Mouse (Mus musculus) hindbrain, embryonic 15.5 days (tissue): ENCODE data around the gene Gpsm1. TPM values are rescaled to one million over a fixed set of nuclear protein-coding genes. Genes with fewer than 3 reads are reported as not detected.

Experiments used
- ATAC-seq: fragments of 200-750 bp; cut with Nextera tagmentation; 2 replicates; pipeline ENCODE4 v1.8.0; 2017; ENCODE audit warnings: low read depth, moderate number of reproducible peaks, moderate TSS enrichment; ENCODE audit not compliant: low FRiP score
- H3K27ac ChIP-seq: fragments of 300-500 bp; sonication (generic); replicated peaks from 2 replicates; pipeline ENCODE4 v1.5.1; 2015; ENCODE audit warnings: mild to moderate bottlenecking, inconsistent platforms
- H3K27me3 ChIP-seq: fragments of 300-500 bp; sonication (generic); 2 replicates; pipeline ENCODE4 v1.6.1; 2015; ENCODE audit warnings: control low read depth, inconsistent platforms
- H3K36me3 ChIP-seq: fragments of 300-500 bp; sonication (generic); 2 replicates; pipeline ENCODE4 v1.6.1; 2015; ENCODE audit warnings: control low read depth, inconsistent platforms
- H3K4me1 ChIP-seq: fragments of 300-500 bp; sonication (generic); replicated peaks from 2 replicates; pipeline ENCODE4 v1.6.1; 2015; ENCODE audit warnings: control low read depth, inconsistent platforms
- H3K4me2 ChIP-seq: fragments of 300-500 bp; sonication (generic); 2 replicates; pipeline ENCODE4 v1.6.1; 2015; ENCODE audit warnings: moderate library complexity, mild to moderate bottlenecking, inconsistent platforms
- H3K4me3 ChIP-seq: fragments of 300-500 bp; sonication (generic); 2 replicates; pipeline ENCODE4 v1.5.1; 2015; ENCODE audit warnings: mild to moderate bottlenecking, inconsistent platforms
- H3K9ac ChIP-seq: fragments of 300-500 bp; sonication (generic); 2 replicates; pipeline ENCODE4 v1.6.1; 2015; ENCODE audit warnings: inconsistent platforms
- H3K9me3 ChIP-seq: fragments of 300-500 bp; sonication (generic); 2 replicates; pipeline ENCODE4 v1.6.1; 2016; ENCODE audit warnings: control low read depth, inconsistent platforms
- WGBS: fragments of 180-500 bp; shearing (Covaris S2); methylation state at CpG from one replicate; pipeline ENCODE4 v1.1.7; 2015; 5-methylcytosine and 5-hydroxymethylcytosine counted together
- polyA plus RNA-seq: library from polyadenylated mRNA; unstranded; fragments of >200 nt; fragmentation: Nextera tagmentation; extraction: Ambion mirVana; gene quantifications from 2 replicates; pipeline ENCODE4 v1.2.1, GENCODE M21; 2015

Gpsm1 gene
- polyA plus RNA-seq, 1 experiment from 2014 or later, result 199 TPM

DNA sequence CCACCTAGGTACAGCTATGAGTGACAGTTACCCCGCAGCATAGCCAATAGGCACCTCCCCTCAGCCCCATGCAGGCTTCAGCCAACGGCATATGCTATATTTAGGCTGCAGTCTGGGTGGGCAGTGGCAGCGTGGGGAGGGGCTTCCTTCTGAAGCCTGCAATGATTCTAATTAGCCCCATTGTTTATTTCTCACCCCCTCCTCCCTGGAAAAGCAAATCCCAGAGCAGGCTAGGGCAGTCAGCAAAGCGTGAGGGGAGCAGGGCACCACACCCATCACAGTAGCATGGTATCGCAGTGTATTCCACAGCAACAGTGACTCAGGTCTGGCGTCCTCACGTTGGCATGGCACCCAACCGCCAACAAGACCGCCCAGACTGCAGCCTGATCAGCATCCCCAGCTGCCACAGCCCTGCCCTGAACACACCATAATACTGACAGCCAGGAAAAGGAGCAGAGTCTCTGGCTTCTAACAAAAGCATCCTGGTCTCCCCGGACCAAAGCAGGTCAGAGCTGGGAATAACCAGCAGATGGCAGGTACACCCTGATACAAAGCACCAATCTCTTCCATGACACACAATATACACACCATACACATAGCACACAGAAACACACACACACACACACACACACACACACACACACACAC, 17.0 kb upstream of the Gpsm1 start:
- Histone ChIP-seq H3K4me1 (peaks cover 47% of the 10 kb centered on the region), H3K27me3 (no peaks in the 10 kb centered on the region), H3K36me3 (no peaks in the 10 kb centered on the region), H3K27ac (peak overlapping the region; percentile 84), H3K4me3 (0 out of 2 replicates have a peak overlapping the region, but pooled peaks have one; percentile 6), H3K9me3 (no peaks in the 10 kb centered on the region), H3K9ac (peak overlapping the region; percentile 26; the same call in 1 of the 2 replicates), H3K4me2 (peak overlapping the region; percentile 38)
- ATAC-seq, result peak; percentile 88
- 1% methylated on average over 10 of the region's 10 CpGs for WGBS

DNA sequence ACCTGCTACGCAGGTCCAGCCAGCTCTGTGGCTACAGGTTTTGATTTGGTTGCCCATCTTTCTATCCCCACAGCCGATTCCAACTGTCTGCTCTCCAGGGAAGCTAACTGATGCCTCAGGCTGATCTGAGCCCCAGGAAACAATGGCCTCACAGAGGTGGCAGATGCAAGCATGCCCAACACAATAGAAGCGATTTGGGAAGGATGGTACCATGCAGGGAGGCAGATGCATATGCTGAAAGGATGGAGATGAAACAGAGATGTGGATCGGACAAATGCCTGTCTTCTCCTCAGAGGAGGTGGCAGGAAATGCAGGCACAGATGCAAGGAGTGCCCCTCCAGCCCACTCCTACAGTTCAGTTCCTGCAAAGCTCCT, 16.5 kb upstream of the Gpsm1 start:
- Histone ChIP-seq H3K27ac (peak overlapping the region; percentile 84), H3K4me1 (peaks cover 47% of the 10 kb centered on the region), H3K4me3 (no peak overlapping the region), H3K27me3 (no peaks in the 10 kb centered on the region), H3K36me3 (no peaks in the 10 kb centered on the region), H3K4me2 (peak overlapping the region; percentile 38), H3K9me3 (no peaks in the 10 kb centered on the region), H3K9ac (peak overlapping the region; percentile 26; the same call in 1 of the 2 replicates)
- WGBS, result 5% methylated on average over 4 of the region's 4 CpGs
- no peak; the same call in 1 of the 2 replicates for ATAC-seq

DNA sequence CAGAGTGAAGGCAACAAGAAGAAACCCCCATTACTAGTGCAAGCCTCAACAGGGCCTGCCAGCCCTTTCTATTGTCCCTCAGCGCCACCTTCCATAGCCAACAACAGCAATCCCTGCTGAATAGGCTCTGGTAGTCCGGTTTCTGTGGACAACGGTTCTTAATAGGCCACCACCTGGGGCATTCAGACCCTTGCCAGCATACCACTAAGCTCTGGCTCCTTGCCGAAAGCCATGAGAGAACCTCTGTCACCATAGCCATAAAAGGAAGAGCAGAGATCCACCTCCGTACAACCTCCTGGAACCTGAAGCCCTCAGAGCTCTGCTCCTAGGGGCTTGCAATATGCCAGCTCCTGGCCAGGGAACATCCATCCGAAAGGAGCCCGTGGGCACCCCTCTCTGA, 16.0 kb upstream of the Gpsm1 start:
- no peak for ATAC-seq
- Histone ChIP-seq H3K9ac (0 out of 2 replicates have a peak overlapping the region, but pooled peaks have one; percentile 26), H3K9me3 (no peaks in the 10 kb centered on the region), H3K27ac (peak overlapping the region; percentile 84), H3K4me2 (peak overlapping the region; percentile 38), H3K4me3 (no peak overlapping the region), H3K27me3 (no peaks in the 10 kb centered on the region), H3K36me3 (no peaks in the 10 kb centered on the region), H3K4me1 (peaks cover 47% of the 10 kb centered on the region)
- 31% methylated on average over 7 of the region's 7 CpGs for WGBS

DNA sequence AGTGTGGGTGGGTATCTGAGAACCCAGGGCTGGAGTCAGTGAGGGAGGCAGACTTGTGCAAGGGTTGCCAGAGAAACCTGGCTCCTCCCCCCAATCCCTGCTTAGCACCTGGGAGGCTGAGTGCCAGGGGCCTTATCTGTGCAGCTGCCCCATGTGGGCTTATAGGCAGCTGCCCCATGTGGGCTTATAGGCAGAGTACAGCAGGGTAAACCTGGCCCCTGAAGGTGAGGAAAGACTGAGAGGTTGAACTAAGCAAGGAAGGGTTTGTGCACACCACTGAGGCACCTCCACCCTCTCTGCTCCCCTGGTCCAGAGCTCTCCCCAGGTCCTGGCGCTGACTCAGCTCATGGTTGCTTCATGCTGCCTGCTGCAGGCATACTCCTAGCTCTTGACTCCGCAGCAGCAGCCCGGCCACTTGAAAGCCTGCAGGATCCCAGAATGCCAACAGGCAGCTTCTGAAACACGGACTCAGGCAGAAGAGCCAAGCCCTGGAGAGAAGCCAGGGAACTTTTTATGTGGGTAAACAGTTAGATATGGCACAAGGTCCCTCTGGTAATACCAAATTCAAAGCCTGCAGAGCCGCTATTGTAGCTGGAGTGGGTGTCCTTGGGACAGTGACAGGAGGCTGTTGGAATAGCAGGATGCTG, 15.0 kb upstream of the Gpsm1 start:
- ATAC-seq, result 0 out of 2 replicates have a peak, but pooled peaks have one; percentile 8
- Histone ChIP-seq H3K36me3 (no peaks in the 10 kb centered on the region), H3K4me3 (no peak overlapping the region), H3K4me2 (no peak overlapping the region), H3K9me3 (no peaks in the 10 kb centered on the region), H3K27ac (peak overlapping the region; percentile 84), H3K9ac (0 out of 2 replicates have a peak overlapping the region, but pooled peaks have one; percentile 1), H3K27me3 (no peaks in the 10 kb centered on the region), H3K4me1 (peaks cover 47% of the 10 kb centered on the region)
- WGBS, result 35% methylated on average over 5 of the region's 5 CpGs

DNA sequence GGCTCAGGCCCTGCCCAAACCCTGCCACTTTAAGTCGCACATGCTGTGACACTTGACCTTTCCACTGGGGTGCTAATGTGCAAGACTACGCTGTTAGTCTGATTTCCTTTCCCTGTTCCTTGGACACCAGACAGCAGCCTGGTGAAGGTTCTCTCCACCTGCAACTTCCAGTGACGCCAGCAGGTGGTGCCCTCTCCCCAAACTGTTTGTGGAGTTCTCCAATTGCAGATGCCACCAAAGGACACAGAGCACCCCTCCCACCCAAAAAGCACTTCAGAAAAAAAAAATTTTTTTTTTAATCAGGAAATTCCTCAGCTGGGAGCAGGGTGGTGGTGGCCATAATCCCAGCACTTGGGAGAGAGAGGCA, 14.5 kb upstream of the Gpsm1 start:
- Histone ChIP-seq H3K36me3 (no peaks in the 10 kb centered on the region), H3K9me3 (no peaks in the 10 kb centered on the region), H3K4me2 (no peak overlapping the region), H3K4me1 (peaks cover 47% of the 10 kb centered on the region), H3K4me3 (no peak overlapping the region), H3K27me3 (no peaks in the 10 kb centered on the region), H3K9ac (0 out of 2 replicates have a peak overlapping the region, but pooled peaks have one; percentile 1), H3K27ac (peak overlapping the region; percentile 41; the same call in 1 of the 2 replicates)
- ATAC-seq, result no peak
- 0% methylated on average over 3 of the region's 3 CpGs for WGBS

DNA sequence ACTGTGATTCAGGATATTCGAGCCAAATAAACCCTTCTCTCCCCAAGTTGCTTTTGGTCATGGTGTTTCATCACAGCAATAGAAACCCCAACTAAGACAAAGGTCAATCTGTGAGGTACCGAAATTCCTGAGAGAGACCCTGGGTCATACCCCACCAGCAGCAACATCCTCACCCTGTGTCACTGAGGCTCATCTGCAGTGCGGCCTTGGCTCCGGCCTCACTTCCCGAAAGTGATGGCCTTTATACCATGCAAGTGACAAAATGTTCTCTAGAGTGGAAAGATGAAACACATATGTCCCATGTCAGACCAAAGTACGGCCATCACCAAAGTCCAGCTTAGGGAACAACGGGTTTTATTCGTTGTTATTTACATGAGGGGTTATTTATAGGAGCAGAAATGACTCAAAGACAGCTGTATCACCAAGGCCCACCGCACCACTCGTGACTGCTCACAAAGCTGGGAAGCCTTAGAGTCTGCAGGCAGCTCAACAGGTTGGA, 13.3 kb upstream of the Gpsm1 start:
- Histone ChIP-seq H3K9me3 (no peaks in the 10 kb centered on the region), H3K9ac (no peak overlapping the region), H3K4me3 (no peak overlapping the region), H3K4me1 (peaks cover 37% of the 10 kb centered on the region), H3K36me3 (no peaks in the 10 kb centered on the region), H3K27me3 (no peaks in the 10 kb centered on the region), H3K4me2 (no peak overlapping the region), H3K27ac (no peak overlapping the region)
- WGBS, result 93% methylated on average over 10 of the region's 10 CpGs
- no peak for ATAC-seq

DNA sequence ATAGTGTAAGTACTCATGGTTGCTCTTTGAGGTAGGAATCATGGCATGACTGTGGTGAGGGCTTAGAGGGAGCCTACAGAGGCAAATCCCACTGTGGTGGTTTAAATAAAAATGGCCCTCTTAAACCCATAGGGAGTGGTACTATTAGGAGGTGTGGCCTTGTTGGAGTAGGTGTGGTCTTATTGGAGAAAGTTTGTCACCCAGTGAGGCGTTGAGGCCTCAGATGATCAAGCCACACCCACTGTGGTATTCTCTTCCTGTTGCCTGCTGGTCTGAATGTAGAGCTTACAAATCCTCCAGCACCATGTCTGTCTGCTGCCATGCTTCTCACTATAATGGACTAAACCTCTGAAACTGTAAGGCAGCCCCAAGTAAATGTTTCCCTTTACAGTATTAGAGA, 10.6 kb upstream of the Gpsm1 start:
- whole genome bisulfite sequencing, result 69% methylated on average over 1 of the region's 1 CpGs
- Histone ChIP-seq H3K4me2 (no peak overlapping the region), H3K4me1 (peaks cover 10% of the 10 kb centered on the region), H3K36me3 (no peaks in the 10 kb centered on the region), H3K27me3 (no peaks in the 10 kb centered on the region), H3K9me3 (no peaks in the 10 kb centered on the region), H3K27ac (no peak overlapping the region), H3K4me3 (no peak overlapping the region), H3K9ac (no peak overlapping the region)
- no peak for ATAC-seq

DNA sequence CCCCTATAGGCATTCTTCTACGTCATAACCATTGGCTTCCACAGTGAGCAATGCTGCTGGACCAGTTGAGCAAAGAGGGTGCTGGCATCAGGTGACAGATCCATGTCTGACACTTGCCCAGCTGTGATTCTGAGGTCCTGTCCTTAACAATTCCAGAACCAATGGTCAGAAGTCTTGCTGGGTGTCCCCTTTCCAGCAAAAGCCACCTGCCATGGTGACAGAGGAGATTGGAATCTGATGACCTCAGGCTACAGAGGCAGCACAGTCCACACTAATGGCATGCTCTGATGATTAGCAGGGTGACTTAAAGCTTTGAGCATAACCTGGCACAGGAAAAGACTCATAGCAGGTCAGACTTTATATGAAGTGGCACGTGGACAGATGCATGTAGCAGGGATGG, 9.8 kb upstream of the Gpsm1 start:
- H3K9ac ChIP-seq, result no peak overlapping the region
- no peak overlapping the region for H3K27ac ChIP-seq
- ATAC-seq, result no peak
- no peaks in the 10 kb centered on the region for H3K27me3 ChIP-seq
- H3K4me2 ChIP-seq, result no peak overlapping the region
- peaks cover 5% of the 10 kb centered on the region for H3K4me1 ChIP-seq
- H3K4me3 ChIP-seq, result no peak overlapping the region
- H3K9me3 ChIP-seq, result no peaks in the 10 kb centered on the region
- 74% methylated on average over 2 of the region's 2 CpGs for WGBS
- H3K36me3 ChIP-seq, result no peaks in the 10 kb centered on the region

DNA sequence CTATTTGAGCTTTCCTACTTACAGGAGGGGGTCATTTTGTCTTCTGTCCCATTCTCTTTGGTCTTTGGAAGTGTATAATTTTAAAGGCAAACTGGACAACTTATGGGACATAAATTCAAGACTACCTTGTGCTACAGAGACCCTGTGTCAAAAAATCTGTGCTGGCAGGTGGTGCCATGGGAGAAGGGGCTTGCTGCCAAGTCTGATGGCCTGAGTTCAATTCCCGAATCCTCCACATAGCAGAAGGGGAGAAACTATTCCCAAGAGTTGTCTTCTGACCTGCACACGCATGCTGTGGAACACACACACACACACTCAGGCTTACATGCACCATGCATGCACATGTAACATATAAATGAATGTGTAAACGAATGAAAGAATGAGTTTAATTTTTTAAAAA, 8.6 kb upstream of the Gpsm1 start:
- ATAC-seq, result no peak
- H3K36me3 ChIP-seq, result no peaks in the 10 kb centered on the region
- no peaks in the 10 kb centered on the region for H3K27me3 ChIP-seq
- H3K9me3 ChIP-seq, result no peaks in the 10 kb centered on the region
- H3K27ac ChIP-seq, result no peak overlapping the region
- H3K9ac ChIP-seq, result no peak overlapping the region
- H3K4me1 ChIP-seq, result peaks cover 3% of the 10 kb centered on the region; the same call in 1 of the 2 replicates
- WGBS, result 94% methylated on average over 3 of the region's 3 CpGs
- H3K4me3 ChIP-seq, result no peak overlapping the region
- no peak overlapping the region for H3K4me2 ChIP-seq

DNA sequence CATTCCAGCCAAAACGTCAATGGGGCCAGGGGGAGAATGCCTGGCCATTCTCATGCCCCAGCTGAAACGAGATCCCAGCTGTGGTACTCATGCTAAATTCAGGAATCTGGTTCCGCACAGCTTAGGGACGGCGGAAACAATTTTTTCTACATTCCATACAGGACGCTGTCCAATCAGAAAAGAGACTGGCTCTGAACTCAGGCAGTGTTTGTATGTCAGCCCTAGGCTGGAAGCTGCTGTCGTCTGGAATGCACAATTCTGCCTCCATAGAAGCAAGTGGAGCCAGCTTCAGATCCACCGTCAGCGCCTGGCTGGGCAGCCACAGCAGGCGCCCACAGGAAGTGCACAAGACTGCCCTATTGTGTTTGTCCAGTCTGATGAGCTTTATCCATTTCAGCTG, 5.6 kb upstream of the Gpsm1 start:
- H3K27ac ChIP-seq, result no peak overlapping the region; the same call in 1 of the 2 replicates
- 0 out of 2 replicates have a peak, but pooled peaks have one; percentile 16 for ATAC-seq

DNA sequence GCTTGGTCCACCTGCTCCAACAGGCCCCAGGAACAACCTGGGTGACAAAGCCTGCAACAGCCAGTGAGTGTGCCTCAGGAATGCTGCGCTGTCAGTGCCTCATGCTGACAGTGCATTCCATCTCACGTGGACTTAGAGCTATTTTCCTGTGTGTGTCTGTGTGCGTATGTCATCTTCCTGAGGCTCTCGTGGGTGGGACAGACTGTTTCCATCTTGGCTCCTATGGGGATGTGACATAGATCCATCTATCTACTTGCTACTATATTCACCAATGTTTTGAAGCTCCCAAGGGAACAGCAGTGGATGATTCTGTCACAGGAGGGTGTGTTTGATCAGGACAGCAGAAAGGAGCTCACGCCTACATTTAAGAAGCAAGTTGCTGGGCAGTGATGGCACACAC, 3.4 kb upstream of the Gpsm1 start:
- peaks cover 20% of the 10 kb centered on the region for H3K4me1 ChIP-seq
- no peak overlapping the region for H3K9ac ChIP-seq
- H3K4me3 ChIP-seq, result no peak overlapping the region
- no peak for ATAC-seq
- H3K27me3 ChIP-seq, result no peaks in the 10 kb centered on the region
- no peaks in the 10 kb centered on the region for H3K9me3 ChIP-seq
- 73% methylated on average over 5 of the region's 5 CpGs for WGBS
- H3K36me3 ChIP-seq, result no peaks in the 10 kb centered on the region
- no peak overlapping the region for H3K27ac ChIP-seq
- no peak overlapping the region for H3K4me2 ChIP-seq

More for the DNA sequence above, 5.6 kb upstream of the Gpsm1 start:
- Histone ChIP-seq H3K27me3 (no peaks in the 10 kb centered on the region), H3K4me3 (no peak overlapping the region), H3K9ac (no peak overlapping the region), H3K4me1 (peaks cover 7% of the 10 kb centered on the region), H3K9me3 (no peaks in the 10 kb centered on the region), H3K36me3 (no peaks in the 10 kb centered on the region), H3K4me2 (no peak overlapping the region)
- 17% methylated on average over 10 of the region's 10 CpGs for WGBS

DNA sequence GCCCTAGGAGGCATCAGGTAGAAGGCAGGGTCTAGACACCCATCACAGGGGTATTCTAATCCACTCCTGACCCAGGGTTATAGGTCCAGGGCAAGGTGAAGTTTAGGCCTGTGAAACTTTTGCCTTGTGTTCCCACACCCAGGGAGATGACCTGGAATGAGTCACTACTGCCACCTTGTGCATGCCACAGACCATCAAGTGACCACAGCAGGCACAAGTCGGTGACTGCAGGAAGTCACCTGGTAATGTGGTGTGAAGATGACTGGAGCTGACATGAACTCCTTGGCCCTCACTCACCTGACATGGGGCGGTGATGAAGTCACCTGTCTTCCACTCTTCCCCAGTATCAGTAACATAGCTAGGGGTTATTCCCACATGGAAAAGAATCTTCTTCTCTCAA, 2.5 kb upstream of the Gpsm1 start:
- H3K9me3 ChIP-seq, result no peaks in the 10 kb centered on the region
- 70% methylated on average over 2 of the region's 2 CpGs for WGBS
- ATAC-seq, result no peak

More for the DNA sequence above, 2.5 kb upstream of the Gpsm1 start:
- H3K27me3 ChIP-seq, result no peaks in the 10 kb centered on the region
- no peak overlapping the region for H3K27ac ChIP-seq
- no peaks in the 10 kb centered on the region for H3K36me3 ChIP-seq
- no peak overlapping the region for H3K4me3 ChIP-seq
- H3K4me1 ChIP-seq, result peaks cover 29% of the 10 kb centered on the region
- H3K4me2 ChIP-seq, result no peak overlapping the region
- no peak overlapping the region for H3K9ac ChIP-seq
